Mouse (Mus musculus) splenic B cell, adult 2 months (primary cell): ENCODE measurements around the gene Gucy2c.
A peak's percentile ranks its signal among the peaks of the same experiment; 100 is the strongest.

Experiments
- DNase-seq: peaks from one replicate; pipeline ENCODE4 v3.0.0-alpha.2; 2011; ENCODE audit warnings: low read depth, low spot score
- H3K27me3 ChIP-seq: 2 replicates; pipeline ENCODE4 v1.6.1; 2012; ENCODE audit warnings: mild to moderate bottlenecking, low read length, moderate library complexity, mixed read lengths; ENCODE audit not compliant: control insufficient read depth, poor library complexity, insufficient read depth, severe bottlenecking
- H3K36me3 ChIP-seq: 2 replicates; pipeline ENCODE4 v1.6.1; 2012; ENCODE audit warnings: mild to moderate bottlenecking, low read length, moderate library complexity, mixed read lengths; ENCODE audit not compliant: control insufficient read depth, poor library complexity, insufficient read depth, severe bottlenecking

The Gucy2c gene

GRCm38 (mm10) chr6:136683410-136684334, 97.9 kb downstream of the Gucy2c start:
- Histone ChIP-seq H3K36me3 (no peaks in the 10 kb centered on the region), H3K27me3 (no peaks in the 10 kb centered on the region)
- DNase-seq, result peak; percentile 85

DNA sequence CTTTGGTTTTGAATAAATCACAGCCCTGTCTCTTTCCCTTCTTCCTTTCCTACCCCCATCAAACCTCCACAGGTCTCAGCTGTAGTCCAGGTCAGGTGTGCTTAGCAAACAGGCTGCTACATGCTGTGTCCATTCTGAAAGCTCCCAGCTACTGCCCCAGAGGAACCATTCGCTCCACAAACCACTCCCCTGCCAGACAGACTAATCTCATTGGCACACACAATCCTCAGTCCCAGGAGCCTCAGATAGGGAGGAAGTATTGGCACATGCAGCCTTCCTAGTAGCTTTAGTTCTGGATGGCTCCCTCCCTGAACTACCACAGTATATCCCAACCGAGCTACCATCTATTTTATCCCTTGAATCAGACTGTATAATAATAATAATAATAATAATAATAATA, 102.2 kb downstream of the Gucy2c start:
- Histone ChIP-seq H3K36me3 (no peaks in the 10 kb centered on the region), H3K27me3 (no peaks in the 10 kb centered on the region)
- DNase-seq, result no peak

- H3K27me3 ChIP-seq, result no peaks in the 10 kb centered on the region
- no peak for DNase-seq
- no peaks in the 10 kb centered on the region for H3K36me3 ChIP-seq
Observed at GRCm38 (mm10) chr6:136674935-136675334, 106.6 kb downstream of the Gucy2c start.

- no peaks in the 10 kb centered on the region for H3K36me3 ChIP-seq
- DNase-seq, result no peak
- no peaks in the 10 kb centered on the region for H3K27me3 ChIP-seq
Observed at GRCm38 (mm10) chr6:136672467-136672866, 109.1 kb downstream of the Gucy2c start.

DNA sequence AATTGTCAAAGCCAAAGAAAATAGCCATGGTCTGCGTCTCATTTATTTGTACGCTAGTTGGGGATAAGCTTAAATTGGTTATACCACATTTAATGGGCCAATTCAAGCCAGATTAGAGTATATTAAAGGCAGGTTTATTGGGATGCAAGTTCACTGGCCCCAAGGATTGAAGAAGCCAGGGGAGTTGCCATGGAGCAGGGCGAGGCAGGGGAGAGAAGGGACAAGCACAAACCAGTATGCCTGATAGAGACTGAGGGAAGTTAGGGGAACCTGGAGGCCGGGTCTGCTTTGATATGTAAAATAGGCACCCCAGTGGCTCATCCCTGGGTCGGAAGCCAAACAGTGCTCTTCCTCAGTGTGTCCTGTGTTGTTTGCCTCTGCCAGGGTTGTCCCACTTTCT, 112.3 kb downstream of the Gucy2c start:
- DNase-seq, result no peak
- Histone ChIP-seq H3K36me3 (no peaks in the 10 kb centered on the region), H3K27me3 (no peaks in the 10 kb centered on the region)

- no peak for DNase-seq
- no peaks in the 10 kb centered on the region for H3K36me3 ChIP-seq
- H3K27me3 ChIP-seq, result no peaks in the 10 kb centered on the region
Observed at GRCm38 (mm10) chr6:136668266-136668986, 113.1 kb downstream of the Gucy2c start.

DNA sequence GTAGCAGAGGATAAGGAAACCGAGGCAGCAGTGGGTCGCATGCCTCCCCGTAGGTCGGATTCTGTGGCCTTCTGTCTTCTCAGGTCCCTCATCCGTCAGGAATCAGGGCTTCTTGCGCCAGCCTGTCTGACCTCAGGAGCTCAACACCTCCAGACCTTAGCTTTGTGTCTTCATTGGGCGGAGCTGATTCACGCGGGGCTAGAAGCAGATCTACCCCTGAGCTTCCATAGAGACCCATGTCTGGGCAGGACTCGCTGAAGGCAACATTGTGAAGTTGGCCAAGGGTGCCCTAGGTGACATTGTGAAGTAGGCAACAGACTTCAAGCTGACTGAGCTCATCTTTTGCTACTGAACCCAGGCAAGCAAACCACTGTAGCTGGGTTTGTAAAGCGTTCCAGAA, 119.5 kb downstream of the Gucy2c start:
- H3K27me3 ChIP-seq, result no peaks in the 10 kb centered on the region
- no peaks in the 10 kb centered on the region for H3K36me3 ChIP-seq
- no peak for DNase-seq

DNA sequence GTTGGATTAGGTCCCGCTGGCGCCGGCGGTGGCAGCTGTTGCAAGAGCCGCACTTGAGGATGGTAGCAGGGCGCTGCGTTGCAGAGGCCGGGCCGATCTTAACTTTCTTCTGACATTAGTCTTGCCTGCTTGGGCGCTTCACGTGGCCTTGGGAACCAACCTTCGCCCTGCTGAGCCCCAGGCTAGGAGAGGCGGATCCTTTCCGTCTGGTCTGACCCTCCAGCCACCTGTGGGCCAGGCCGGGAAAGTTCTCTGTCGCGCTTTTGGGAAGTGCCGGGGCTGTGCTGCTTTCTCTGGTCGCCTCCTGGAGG, 119.9 kb downstream of the Gucy2c start, which contains the start of gene Plbd1:
TSS of gene Plbd1 (minus strand) at position 223 of the 311 bp plus-strand sequence.
- Histone ChIP-seq H3K27me3 (no peaks in the 10 kb centered on the region), H3K36me3 (no peaks in the 10 kb centered on the region)
- peak; percentile 56 for DNase-seq

DNA sequence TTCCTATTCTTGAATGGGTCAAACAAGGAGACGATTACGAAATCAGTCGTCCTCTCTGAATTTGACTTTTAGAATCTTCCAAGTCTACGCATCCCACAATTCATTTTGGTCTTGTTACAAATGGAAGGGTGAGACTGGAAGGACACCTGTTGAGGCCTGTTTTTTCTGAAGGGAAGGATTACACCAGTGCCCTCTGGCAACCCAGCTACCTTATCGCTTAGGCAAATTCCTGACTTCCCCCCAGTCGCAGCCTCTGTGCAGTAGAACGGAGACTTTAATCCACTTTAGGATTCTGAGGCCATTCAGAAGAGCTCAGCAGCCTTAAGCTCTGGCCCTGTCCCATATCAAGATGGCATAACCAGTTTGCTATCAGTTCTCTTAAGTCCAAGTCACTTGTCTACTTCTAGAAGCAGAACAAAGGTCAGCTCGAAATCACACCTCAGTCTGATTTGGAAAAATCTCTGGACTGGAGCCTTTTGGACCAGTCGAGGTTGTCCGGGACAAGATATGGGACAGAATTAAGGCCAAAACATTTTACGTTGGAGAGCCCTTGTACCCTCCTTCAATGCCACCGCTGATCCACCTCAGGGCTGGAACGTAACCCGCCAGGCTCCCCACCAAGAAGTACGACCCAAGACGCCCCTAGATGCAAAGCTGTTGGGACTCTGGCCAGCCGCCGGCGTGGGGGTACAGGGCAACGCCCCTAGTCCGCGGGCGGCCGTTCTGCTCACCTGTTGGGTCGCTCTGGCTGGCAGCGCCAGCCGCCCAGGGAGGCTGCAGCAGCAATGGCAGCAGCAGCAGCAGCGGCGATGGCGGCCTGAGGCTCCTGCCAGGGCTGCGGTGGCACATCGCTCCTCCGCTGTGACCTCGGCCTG, 120.5 kb downstream of the Gucy2c start:
- Histone ChIP-seq H3K27me3 (no peaks in the 10 kb centered on the region), H3K36me3 (no peaks in the 10 kb centered on the region)
- DNase-seq, result peak; percentile 20

DNA sequence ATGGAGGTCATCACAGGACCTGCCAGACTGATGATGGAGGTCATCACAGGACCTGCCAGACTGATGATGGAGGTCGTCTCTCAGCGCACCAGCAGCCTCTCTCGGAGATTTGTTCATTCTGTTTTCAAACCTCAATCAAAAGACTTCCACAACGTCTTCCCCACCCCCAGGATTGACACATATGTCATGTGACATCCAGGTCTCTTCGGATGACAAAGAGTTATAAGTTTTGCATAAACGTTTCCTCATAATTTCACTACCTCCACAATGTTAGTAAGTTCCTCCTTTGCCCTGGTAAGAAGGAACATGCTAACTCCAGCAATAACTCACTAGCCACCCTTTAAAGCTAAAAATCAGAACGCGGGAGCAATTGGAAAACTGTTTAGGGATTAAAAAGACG, 122.3 kb downstream of the Gucy2c start:
- H3K36me3 ChIP-seq, result no peaks in the 10 kb centered on the region
- DNase-seq, result peak; percentile 89
- no peaks in the 10 kb centered on the region for H3K27me3 ChIP-seq

DNA sequence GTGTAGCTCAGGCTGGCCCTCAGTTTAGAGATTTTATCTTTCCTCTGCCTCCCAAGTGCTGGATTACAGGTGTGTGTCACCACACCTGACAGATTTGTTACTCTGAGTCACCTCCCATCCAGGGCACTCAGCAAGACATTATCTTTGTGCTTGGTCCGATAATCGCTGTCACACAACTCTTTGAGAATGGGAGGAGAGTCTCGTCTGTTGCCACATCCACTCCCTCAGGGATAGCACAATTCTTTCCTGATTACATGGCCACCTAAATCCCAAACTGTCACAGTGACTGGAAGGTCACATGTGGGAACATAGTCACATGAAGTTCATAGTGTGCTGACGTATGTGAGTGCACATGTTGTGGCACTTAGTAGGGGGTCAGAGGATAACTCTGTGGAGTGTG, 123.3 kb downstream of the Gucy2c start:
- peak; percentile 12 for DNase-seq
- Histone ChIP-seq H3K27me3 (no peaks in the 10 kb centered on the region), H3K36me3 (no peaks in the 10 kb centered on the region)

GRCm38 (mm10) chr6:136655786-136656185, 125.8 kb downstream of the Gucy2c start:
- DNase-seq, result no peak
- Histone ChIP-seq H3K27me3 (no peaks in the 10 kb centered on the region), H3K36me3 (0 out of 2 replicates have a peak, but pooled peaks cover under 1% of the 10 kb centered on the region)

- DNase-seq, result no peak
- H3K36me3 ChIP-seq, result 0 out of 2 replicates have a peak, but pooled peaks cover 2% of the 10 kb centered on the region
Observed at GRCm38 (mm10) chr6:136654470-136654869, 127.1 kb downstream of the Gucy2c start.

GRCm38 (mm10) chr6:136653331-136653730, 128.2 kb downstream of the Gucy2c start:
- Histone ChIP-seq H3K27me3 (no peaks in the 10 kb centered on the region), H3K36me3 (0 out of 2 replicates have a peak, but pooled peaks cover 2% of the 10 kb centered on the region)
- peak; percentile 79 for DNase-seq

More at GRCm38 (mm10) chr6:136654470-136654869, 127.1 kb downstream of the Gucy2c start:
- H3K27me3 ChIP-seq, result no peaks in the 10 kb centered on the region
